Mouse (Mus musculus): ENCODE results near the gene Guca2a.

- TF ChIP-seq CTCF (conservative IDR thresholded peaks at IDR 0.05 in 1 of 2, IDR thresholded peaks at IDR 0.05 in 1 of 2; ENCODE audit: low read depth in 2 of 2, low read length in 2 of 2), result no peak
- TF ChIP-seq HCFC1 (IDR thresholded peaks at IDR 0.05; ENCODE audit: low read depth, low read length), result no peak
- no peak for TF ChIP-seq TBP (conservative IDR thresholded peaks at IDR 0.05; ENCODE audit: low read depth, low read length)
- TF ChIP-seq POLR2AphosphoS2 (IDR thresholded peaks at IDR 0.05; ENCODE audit: low read depth, low read length), result no peak
- no peak for TF ChIP-seq POLR2A (IDR thresholded peaks at IDR 0.05; ENCODE audit: low read depth, low read length)
- TF ChIP-seq PAX5 (IDR thresholded peaks at IDR 0.05; ENCODE audit: low read length), result no peak
- TF ChIP-seq CHD2 (IDR thresholded peaks at IDR 0.05; ENCODE audit: low read length), result no peak
- TF ChIP-seq CHD1 (IDR thresholded peaks at IDR 0.05; ENCODE audit: low read depth, low read length), result no peak
- no peak for TF ChIP-seq RAD21 (IDR thresholded peaks at IDR 0.05; ENCODE audit: low read depth, low read length)
- no peak for TF ChIP-seq MAFK (IDR thresholded peaks at IDR 0.05; ENCODE audit: insufficient replicate concordance, low read length)
These were observed 4.8 kb upstream of the Guca2a start for GRCm38 (mm10) chr4:119632721-119633120.

Data from CH12.LX (cell line).